Mouse (Mus musculus): ENCODE measurements around the gene Limch1.

- no peak for TF ChIP-seq CTCF (IDR thresholded peaks at IDR 0.05; ENCODE audit: low read depth, low read length)
- TF ChIP-seq POLR2A (IDR thresholded peaks at IDR 0.05; ENCODE audit: extremely low read depth, insufficient read depth, low read length) = no peak
These were observed 223.5 kb downstream of the Limch1 start for GRCm38 (mm10) chr5:66968925-66969711.
